Mouse (Mus musculus): ENCODE measurements around the gene 9630041A04Rik.

- TF ChIP-seq POLR2A (IDR thresholded peaks at IDR 0.05; ENCODE audit: low read depth, low read length): no peak
- TF ChIP-seq CTCF (IDR thresholded peaks at IDR 0.05; ENCODE audit: borderline replicate concordance, insufficient read depth, low read length): no peak
Measured at GRCm38 (mm10) chr9:101875306-101875705, 13.7 kb downstream of the 9630041A04Rik start.
